Comparison of ENCODE assay signal across 8 mouse cellular contexts in the genomic region with DNA sequence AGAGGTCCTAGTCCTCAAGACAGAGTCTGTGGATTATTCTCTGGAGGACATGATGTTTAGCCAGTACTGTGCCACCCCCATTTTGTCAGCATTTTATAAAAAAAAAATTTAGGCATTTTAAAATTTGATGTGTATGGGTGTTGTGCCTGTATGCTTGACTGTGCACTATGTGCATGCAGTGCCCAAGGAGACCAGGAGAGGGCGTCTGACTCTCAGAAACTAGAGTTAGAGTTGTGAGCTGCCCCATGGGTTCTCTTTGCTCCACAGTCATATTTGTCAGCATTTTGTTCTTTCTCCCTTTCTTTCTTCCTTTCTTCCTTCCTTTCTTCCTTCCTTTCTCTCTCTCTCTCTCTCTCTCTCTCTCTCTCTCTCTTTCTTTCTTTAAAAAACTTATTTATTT. TPM values are rescaled to one million over a fixed set of nuclear protein-coding genes. Genes with fewer than 3 reads are reported as not detected.
DNase-seq lines count a peak whose midpoint lies in the region; TF ChIP-seq lines count a peak whose summit lies in the region.

No protein-coding gene starts in this region.

- H3K4me1 ChIP-seq in lung, adult 2 months (ENCODE audit: control insufficient read depth, insufficient read depth, low read length), result no peaks in the 10 kb centered on the region
- peaks cover 16% of the 10 kb centered on the region; the same call in 1 of the 2 replicates for H3K4me1 ChIP-seq in spleen, adult 2 months (ENCODE audit: control insufficient read depth, insufficient read depth, insufficient read length)

- peak; percentile 51 for TF ChIP-seq CTCF in lung, adult 2 months (IDR thresholded peaks at IDR 0.05; ENCODE audit: insufficient read depth, low read length)
- TF ChIP-seq CTCF in spleen, adult 2 months (IDR thresholded peaks at IDR 0.05; ENCODE audit: extremely low read depth, insufficient read depth, insufficient read length, insufficient replicate concordance), result peak; percentile 28; the same call in 1 of the 2 replicates

- peak; percentile 32 to 41 for DNase-seq in adrenal gland, postnatal 36 days
- DNase-seq in adrenal gland, adult 8-10 months, result no peak
- DNase-seq in lung, adult 2 months, result no peak
- no peak for DNase-seq in lung, postnatal 10 days
- peak; percentile 73 for DNase-seq in c-Kit-positive CD71-negative TER-119-negative erythroid progenitor cells, embryonic 14.5 days (ENCODE audit: low read depth)
- peak; percentile 47 to 62 for DNase-seq in spleen, adult 2 months (ENCODE audit: low read depth in 1 of 2, low spot score in 2 of 2)
- DNase-seq in heart, adult 8-10 months (ENCODE audit: low spot score), result no peak
- no peak for DNase-seq in right cerebral cortex, postnatal 25 days

- H3K36me3 ChIP-seq in spleen, adult 2 months (ENCODE audit: control insufficient read depth, insufficient read depth, low read length), result peaks cover 20% of the 10 kb centered on the region

- no peak for TF ChIP-seq POLR2A in lung, adult 2 months (IDR thresholded peaks at IDR 0.05; ENCODE audit: borderline replicate concordance, extremely low read depth, low read depth, low read length)
- no peak for TF ChIP-seq POLR2A in spleen, adult 2 months (IDR thresholded peaks at IDR 0.05; ENCODE audit: low read depth, low read length)

- no peak overlapping the region for H3K27ac ChIP-seq in spleen, adult 2 months (ENCODE audit: insufficient read depth, low read length)

- H3K27me3 ChIP-seq in spleen, adult 2 months (ENCODE audit: control insufficient read depth, insufficient read depth, low read length), result no peaks in the 10 kb centered on the region

- no peak overlapping the region for H3K4me3 ChIP-seq in lung, adult 2 months (replicated peaks; ENCODE audit: extremely low read depth, low read depth, low read length)
- H3K4me3 ChIP-seq in spleen, adult 2 months (ENCODE audit: extremely low read depth, insufficient read depth, insufficient read length), result no peak overlapping the region

- 21% methylated on average over 1 of the region's 1 CpGs for WGBS in lung, adult 2 months
- WGBS in spleen, adult 2 months, result 22% methylated on average over 1 of the region's 1 CpGs

RNA-seq across cellular contexts. Expression of a gene that starts 8.4 kb away (rescaled TPM):
- total RNA-seq in adrenal gland, postnatal 36 days (2021), result 1 to 10 TPM; 3.6 to 5.2 TPM
- total RNA-seq in adrenal gland, adult 8-10 months (2022), result 10 to 100 TPM in 2 of 4 experiments, 1 to 10 TPM in 2; 5.1 to 12.2 (median 8.2) TPM
- polyA plus RNA-seq in lung, adult 2 months (2012; rRNA removed), result 14.6 and 24.7 TPM in 2 replicates
- polyA plus RNA-seq in spleen, adult 2 months (2012; rRNA removed), result 26.9 and 45.0 TPM in 2 replicates
- total RNA-seq in heart, adult 8-10 months (2022), result 1 to 10 TPM; 1.6 to 2.5 (median 2.1) TPM

RNA-seq across cellular contexts. Expression of a gene that starts 55.3 kb away (rescaled TPM):
- 10 to 100 TPM; 38.3 to 43.8 TPM for total RNA-seq in adrenal gland, postnatal 36 days (2021)
- 10 to 100 TPM; 35.0 to 43.4 (median 38.6) TPM for total RNA-seq in adrenal gland, adult 8-10 months (2022)
- 20.1 and 21.6 TPM in 2 replicates for polyA plus RNA-seq in lung, adult 2 months (2012; rRNA removed)
- 19.7 and 22.6 TPM in 2 replicates for polyA plus RNA-seq in spleen, adult 2 months (2012; rRNA removed)
- total RNA-seq in heart, adult 8-10 months (2022), result 10 to 100 TPM; 12.1 to 16.8 (median 15.6) TPM

RNA-seq across cellular contexts. Expression of a gene that starts 57.7 kb away (rescaled TPM):
- total RNA-seq in adrenal gland, postnatal 36 days (2021), result 1 to 10 TPM; 2.5 to 3.1 TPM
- total RNA-seq in adrenal gland, adult 8-10 months (2022), result 1 to 10 TPM; 2.7 to 6.3 (median 5.1) TPM
- polyA plus RNA-seq in lung, adult 2 months (2012; rRNA removed), result 9.1 and 17.2 TPM in 2 replicates
- polyA plus RNA-seq in spleen, adult 2 months (2012; rRNA removed), result 36.0 and 51.3 TPM in 2 replicates
- total RNA-seq in heart, adult 8-10 months (2022), result under 1 TPM; 0.22 to 0.63 (median 0.46) TPM

Comparison
In these comparisons a context has a peak if more than half of its experiments do, and no peak if none do; other contexts are left out.
1. DNase-seq: peak in adrenal gland, postnatal 36 days (2 of 2), c-Kit-positive CD71-negative TER-119-negative erythroid progenitor cells, embryonic 14.5 days (single experiment) and spleen, adult 2 months (2 of 2); none in adrenal gland, adult 8-10 months (single experiment), lung, adult 2 months (single experiment), lung, postnatal 10 days (single experiment), heart, adult 8-10 months (single experiment) and right cerebral cortex, postnatal 25 days (single experiment).